In genomic region chr10:80858350-80858935, GRCm38 (mm10) we compare ENCODE assay signal across 10 mouse cellular contexts. TPM values are rescaled to one million over a fixed set of nuclear protein-coding genes. Genes with fewer than 3 reads are reported as not detected.
DNase-seq lines count a peak whose midpoint lies in the region; ATAC-seq and TF ChIP-seq lines count a peak whose summit lies in the region.
"Had no signal": no experiment of that assay in that cellular context is flagged by ENCODE, and none has a peak within 500 bp of the region (broad histone marks: within the 10 kb centered on the region; RNA-seq: fewer than 3 reads in every experiment).

No protein-coding gene starts in this region.

- peak overlapping the region; percentile 88 for H3K27ac ChIP-seq in heart, embryonic 11.5 days (ENCODE audit: low read depth, low read length)
- peak overlapping the region; percentile 80 for H3K27ac ChIP-seq in MEL (ENCODE audit: control insufficient read depth, low read depth, low read length)
- peak overlapping the region; percentile 99 for H3K27ac ChIP-seq in liver, embryonic 16.5 days (ENCODE audit: low read length)
- H3K27ac ChIP-seq in kidney, embryonic 15.5 days, result no peak overlapping the region
- H3K27ac ChIP-seq: midbrain, embryonic 15.5 days had no signal

- H3K4me2 ChIP-seq in heart, embryonic 11.5 days, result peak overlapping the region; percentile 100
- peak overlapping the region; percentile 96 for H3K4me2 ChIP-seq in liver, embryonic 16.5 days (ENCODE audit: low read depth, low read length)
- H3K4me2 ChIP-seq in kidney, embryonic 15.5 days, result no peak overlapping the region
- H3K4me2 ChIP-seq: midbrain, embryonic 15.5 days had no signal

- 68% methylated on average over 7 of the region's 7 CpGs for WGBS in heart, embryonic 11.5 days (ENCODE audit: insufficient replicate concordance)
- 21% methylated on average over 7 of the region's 7 CpGs for WGBS in liver, embryonic 16.5 days (ENCODE audit: insufficient replicate concordance)
- WGBS in kidney, embryonic 15.5 days, result 73% methylated on average over 7 of the region's 7 CpGs

- H3K9ac ChIP-seq in heart, embryonic 11.5 days (ENCODE audit: low read depth, low read length), result peak overlapping the region; percentile 49
- H3K9ac ChIP-seq in MEL (ENCODE audit: control insufficient read depth, low read depth, low read length, poor library complexity, severe bottlenecking), result peak overlapping the region; percentile 83
- peak overlapping the region; percentile 98 for H3K9ac ChIP-seq in liver, embryonic 16.5 days (ENCODE audit: low read depth, low read length)
- H3K9ac ChIP-seq in kidney, embryonic 15.5 days, result no peak overlapping the region
- H3K9ac ChIP-seq: midbrain, embryonic 15.5 days had no signal

- no peak for TF ChIP-seq CTCF in MEL (IDR thresholded peaks at IDR 0.05 in 2 of 3, conservative IDR thresholded peaks at IDR 0.05 in 1 of 3; ENCODE audit: control insufficient read depth in 1 of 3, insufficient read depth in 1 of 3, low read depth in 2 of 3, low read length in 3 of 3, poor library complexity in 1 of 3, severe bottlenecking in 1 of 3)

- peak overlapping the region; percentile 23; the same call in 1 of the 2 replicates for H3K4me3 ChIP-seq in heart, embryonic 11.5 days (ENCODE audit: low read depth, low read length)
- no peak overlapping the region; a peak in 1 of 4 replicates for H3K4me3 ChIP-seq in MEL (ENCODE audit: control insufficient read depth in 1 of 2, insufficient read depth in 1 of 2, low read depth in 2 of 2, low read length in 2 of 2)
- peak overlapping the region; percentile 96 for H3K4me3 ChIP-seq in liver, embryonic 16.5 days (ENCODE audit: low read depth, low read length)
- H3K4me3 ChIP-seq in kidney, embryonic 15.5 days (replicated peaks), result no peak overlapping the region
- H3K4me3 ChIP-seq: midbrain, embryonic 15.5 days had no signal

- peak; percentile 60 for ATAC-seq in heart, embryonic 11.5 days (replicated peaks; ENCODE audit: insufficient number of reproducible peaks, low FRiP score, low TSS enrichment)
- peak; percentile 61 for ATAC-seq in erythroid progenitor cell, adult 5-6 weeks (replicated peaks; ENCODE audit: low FRiP score, poor library complexity, severe bottlenecking)
- peak; percentile 85 for ATAC-seq in liver, embryonic 16.5 days (ENCODE audit: low read depth)
- ATAC-seq in kidney, embryonic 15.5 days (replicated peaks; ENCODE audit: low FRiP score), result no peak; the same call in 1 of the 2 replicates
- ATAC-seq: midbrain, embryonic 15.5 days had no signal

- no peak for TF ChIP-seq RAD21 in MEL (IDR thresholded peaks at IDR 0.05; ENCODE audit: low read depth, low read length)

- TF ChIP-seq EP300 in MEL (IDR thresholded peaks at IDR 0.05; ENCODE audit: low read depth in 1 of 2, low read length in 2 of 2), result peak; percentile 69 to 87

- peaks cover 18% of the 10 kb centered on the region for H3K4me1 ChIP-seq in heart, embryonic 11.5 days (ENCODE audit: control insufficient read depth, insufficient read depth, low read length)
- peaks cover 19 to 43% of the 10 kb centered on the region in 2 experiments for H3K4me1 ChIP-seq in MEL (ENCODE audit: control insufficient read depth in 1 of 2, insufficient read depth in 2 of 2, low read length in 2 of 2)
- H3K4me1 ChIP-seq in liver, embryonic 16.5 days (ENCODE audit: control insufficient read depth, low read depth, low read length), result peaks cover 76% of the 10 kb centered on the region
- peaks cover 37% of the 10 kb centered on the region for H3K4me1 ChIP-seq in kidney, embryonic 15.5 days

- no peaks in the 10 kb centered on the region for H3K27me3 ChIP-seq in heart, embryonic 11.5 days (ENCODE audit: control insufficient read depth, insufficient read depth, low read length)
- H3K27me3 ChIP-seq in MEL (ENCODE audit: control insufficient read depth in 1 of 2, insufficient read depth in 2 of 2, low read length in 2 of 2), result no peaks in the 10 kb centered on the region
- no peaks in the 10 kb centered on the region for H3K27me3 ChIP-seq in liver, embryonic 16.5 days (ENCODE audit: control insufficient read depth, insufficient read depth, low read depth, low read length)
- no peaks in the 10 kb centered on the region for H3K27me3 ChIP-seq in kidney, embryonic 15.5 days
- H3K27me3 ChIP-seq: midbrain, embryonic 15.5 days had no signal

- H3K36me3 ChIP-seq in heart, embryonic 11.5 days (ENCODE audit: control insufficient read depth, insufficient read depth, low read length), result peaks cover 7% of the 10 kb centered on the region
- H3K36me3 ChIP-seq in MEL (ENCODE audit: control insufficient read depth in 1 of 2, insufficient read depth in 2 of 2, low read length in 2 of 2), result peaks cover 2 to 31% of the 10 kb centered on the region in 2 experiments; a peak in 3 of 4 replicates
- peaks cover 22% of the 10 kb centered on the region for H3K36me3 ChIP-seq in liver, embryonic 16.5 days (ENCODE audit: control insufficient read depth, insufficient read depth)
- peaks cover 26% of the 10 kb centered on the region for H3K36me3 ChIP-seq in kidney, embryonic 15.5 days

- H3K79me2 ChIP-seq in MEL (ENCODE audit: control insufficient read depth, insufficient read depth, low read length, poor library complexity), result peaks cover 61% of the 10 kb centered on the region

- intact Hi-C loops in heart, postnatal 10 days (cut with DNase I), result no loop called here

- no peaks in the 10 kb centered on the region for H3K9me3 ChIP-seq in heart, embryonic 11.5 days (replicated peaks; ENCODE audit: control insufficient read depth, low read length)
- no peaks in the 10 kb centered on the region for H3K9me3 ChIP-seq in MEL (replicated peaks; ENCODE audit: insufficient read depth, low read length)
- H3K9me3 ChIP-seq in liver, embryonic 16.5 days (replicated peaks; ENCODE audit: control insufficient read depth, low read length), result no peaks in the 10 kb centered on the region
- no peaks in the 10 kb centered on the region for H3K9me3 ChIP-seq in kidney, embryonic 15.5 days (replicated peaks)
- H3K9me3 ChIP-seq: midbrain, embryonic 15.5 days had no signal

- TF ChIP-seq POLR2A in MEL (IDR thresholded peaks at IDR 0.05; ENCODE audit: control insufficient read depth in 1 of 2, insufficient read depth in 1 of 2, low read depth in 1 of 2, low read length in 2 of 2, poor library complexity in 1 of 2), result no peak

- no peak for DNase-seq in heart, postnatal 10 days
- DNase-seq in MEL (ENCODE audit: low read depth, low spot score), result peak; percentile 81
- DNase-seq in right cerebral cortex, postnatal 14 days, result no peak
- no peak for DNase-seq in kidney, postnatal 25 days
- DNase-seq: cerebellum, postnatal 10 days had no signal

RNA-seq across cellular contexts. Expression of gene Sppl2b, which starts 3.4 kb away (rescaled TPM):
- polyA plus RNA-seq in heart, embryonic 11.5 days (2014; fragmentation: Nextera tagmentation; extraction: Ambion mirVana), result 22.9 and 26.3 TPM in 2 replicates
- 10 to 100 TPM; 26.0 to 27.7 TPM for total RNA-seq in heart, postnatal 10 days (2021)
- 38.6 and 52.0 TPM in 2 replicates for total RNA-seq in MEL (2012; rRNA removed)
- polyA plus RNA-seq in MEL (2012; ENCODE audit: insufficient read depth in 1 of 2, insufficient read length in 2 of 2, low read depth in 1 of 2, low replicate concordance in 2 of 2, missing spikeins in 1 of 2), result 10 to 100 TPM in 1 of 2 experiments, not detected in 1; 65.9 TPM
- total RNA-seq in erythroid progenitor cell, adult 5-6 weeks (2015; ENCODE audit: low replicate concordance), result 262 and 270 TPM in 2 replicates
- total RNA-seq in erythroid progenitor cell, adult 5-6 weeks (2017; ENCODE audit: low replicate concordance), result 283 and 322 TPM in 2 replicates
- polyA plus RNA-seq in liver, embryonic 16.5 days (2015; fragmentation: Nextera tagmentation; extraction: Ambion mirVana), result 60.4 and 65.3 TPM in 2 replicates
- polyA plus RNA-seq in kidney, embryonic 15.5 days (2015; fragmentation: Nextera tagmentation; extraction: Ambion mirVana), result 43.8 and 48.1 TPM in 2 replicates

RNA-seq across cellular contexts. Expression of gene Lsm7, which starts 3.4 kb away (rescaled TPM):
- 201 and 218 TPM in 2 replicates for polyA plus RNA-seq in heart, embryonic 11.5 days (2014; fragmentation: Nextera tagmentation; extraction: Ambion mirVana)
- total RNA-seq in heart, postnatal 10 days (2021), result 10 to 100 TPM; 23.6 to 28.2 TPM
- total RNA-seq in MEL (2012; rRNA removed), result 616 and 637 TPM in 2 replicates
- polyA plus RNA-seq in MEL (2012; ENCODE audit: insufficient read depth in 1 of 2, insufficient read length in 2 of 2, low read depth in 1 of 2, low replicate concordance in 2 of 2, missing spikeins in 1 of 2), result 100 to 1,000 TPM in 1 of 2 experiments, not detected in 1; 246 TPM
- 24.7 and 54.4 TPM in 2 replicates for total RNA-seq in erythroid progenitor cell, adult 5-6 weeks (2015; ENCODE audit: low replicate concordance)
- 75.3 and 78.9 TPM in 2 replicates for total RNA-seq in erythroid progenitor cell, adult 5-6 weeks (2017; ENCODE audit: low replicate concordance)
- polyA plus RNA-seq in liver, embryonic 16.5 days (2015; fragmentation: Nextera tagmentation; extraction: Ambion mirVana), result 92.5 and 108 TPM in 2 replicates
- 303 and 328 TPM in 2 replicates for polyA plus RNA-seq in kidney, embryonic 15.5 days (2015; fragmentation: Nextera tagmentation; extraction: Ambion mirVana)

RNA-seq across cellular contexts. Expression of gene Tmprss9, which starts 13.2 kb away (rescaled TPM):
- polyA plus RNA-seq in heart, embryonic 11.5 days (2014; fragmentation: Nextera tagmentation; extraction: Ambion mirVana), result not detected in 2 replicates
- total RNA-seq in heart, postnatal 10 days (2021), result not detected
- 0.07 and 0.15 TPM in 2 replicates for total RNA-seq in MEL (2012; rRNA removed)
- under 1 TPM in 1 of 2 experiments, not detected in 1; 0.25 TPM for polyA plus RNA-seq in MEL (2012; ENCODE audit: insufficient read depth in 1 of 2, insufficient read length in 2 of 2, low read depth in 1 of 2, low replicate concordance in 2 of 2, missing spikeins in 1 of 2)
- total RNA-seq in erythroid progenitor cell, adult 5-6 weeks (2015; ENCODE audit: low replicate concordance), result 0.72 TPM in 1 of 2 replicates, not detected in the other
- 0.30 TPM in 1 of 2 replicates, not detected in the other for total RNA-seq in erythroid progenitor cell, adult 5-6 weeks (2017; ENCODE audit: low replicate concordance)
- 0.04 TPM in 1 of 2 replicates, not detected in the other for polyA plus RNA-seq in liver, embryonic 16.5 days (2015; fragmentation: Nextera tagmentation; extraction: Ambion mirVana)
- 0.04 TPM in 1 of 2 replicates, not detected in the other for polyA plus RNA-seq in kidney, embryonic 15.5 days (2015; fragmentation: Nextera tagmentation; extraction: Ambion mirVana)

RNA-seq across cellular contexts. Expression of gene Lingo3, which starts 14.6 kb away (rescaled TPM):
- polyA plus RNA-seq in heart, embryonic 11.5 days (2014; fragmentation: Nextera tagmentation; extraction: Ambion mirVana), result 0.14 TPM in 1 of 2 replicates, not detected in the other
- total RNA-seq in heart, postnatal 10 days (2021), result 1 to 10 TPM; 3.8 to 6.5 TPM
- not detected in 2 replicates for total RNA-seq in MEL (2012; rRNA removed)
- not detected for polyA plus RNA-seq in MEL (2012; ENCODE audit: insufficient read depth in 1 of 2, insufficient read length in 2 of 2, low read depth in 1 of 2, low replicate concordance in 2 of 2, missing spikeins in 1 of 2)
- not detected in 2 replicates for total RNA-seq in erythroid progenitor cell, adult 5-6 weeks (2015; ENCODE audit: low replicate concordance)
- not detected in 2 replicates for total RNA-seq in erythroid progenitor cell, adult 5-6 weeks (2017; ENCODE audit: low replicate concordance)
- polyA plus RNA-seq in liver, embryonic 16.5 days (2015; fragmentation: Nextera tagmentation; extraction: Ambion mirVana), result not detected in 2 replicates
- polyA plus RNA-seq in kidney, embryonic 15.5 days (2015; fragmentation: Nextera tagmentation; extraction: Ambion mirVana), result 0.83 and 1.2 TPM in 2 replicates

RNA-seq across cellular contexts. Expression of gene Oaz1, which starts 32.0 kb away (rescaled TPM):
- 1,894 and 1,935 TPM in 2 replicates for polyA plus RNA-seq in heart, embryonic 11.5 days (2014; fragmentation: Nextera tagmentation; extraction: Ambion mirVana)
- 1,000 to 10,000 TPM; 1,023 to 1,076 TPM for total RNA-seq in heart, postnatal 10 days (2021)
- 983 and 1,061 TPM in 2 replicates for total RNA-seq in MEL (2012; rRNA removed)
- 1,000 to 10,000 TPM in 1 of 2 experiments, not detected in 1; 1,528 TPM for polyA plus RNA-seq in MEL (2012; ENCODE audit: insufficient read depth in 1 of 2, insufficient read length in 2 of 2, low read depth in 1 of 2, low replicate concordance in 2 of 2, missing spikeins in 1 of 2)
- 1,470 and 1,566 TPM in 2 replicates for total RNA-seq in erythroid progenitor cell, adult 5-6 weeks (2015; ENCODE audit: low replicate concordance)
- total RNA-seq in erythroid progenitor cell, adult 5-6 weeks (2017; ENCODE audit: low replicate concordance), result 158 and 259 TPM in 2 replicates
- 1,363 and 1,382 TPM in 2 replicates for polyA plus RNA-seq in liver, embryonic 16.5 days (2015; fragmentation: Nextera tagmentation; extraction: Ambion mirVana)
- 1,583 and 1,739 TPM in 2 replicates for polyA plus RNA-seq in kidney, embryonic 15.5 days (2015; fragmentation: Nextera tagmentation; extraction: Ambion mirVana)

Comparison
In these comparisons a context has a peak if more than half of its experiments do, and no peak if none do; other contexts are left out.
1. H3K4me3 ChIP-seq: peak in heart, embryonic 11.5 days (single experiment) and liver, embryonic 16.5 days (single experiment); none in MEL (0 of 2) and kidney, embryonic 15.5 days (single experiment).